Mouse (Mus musculus): ENCODE data around the gene Synpr. TPM values are rescaled to one million over a fixed set of nuclear protein-coding genes. Genes with fewer than 3 reads are reported as not detected.

Gene Synpr
- polyA plus RNA-seq, 1 experiment = 0.36 TPM

DNA sequence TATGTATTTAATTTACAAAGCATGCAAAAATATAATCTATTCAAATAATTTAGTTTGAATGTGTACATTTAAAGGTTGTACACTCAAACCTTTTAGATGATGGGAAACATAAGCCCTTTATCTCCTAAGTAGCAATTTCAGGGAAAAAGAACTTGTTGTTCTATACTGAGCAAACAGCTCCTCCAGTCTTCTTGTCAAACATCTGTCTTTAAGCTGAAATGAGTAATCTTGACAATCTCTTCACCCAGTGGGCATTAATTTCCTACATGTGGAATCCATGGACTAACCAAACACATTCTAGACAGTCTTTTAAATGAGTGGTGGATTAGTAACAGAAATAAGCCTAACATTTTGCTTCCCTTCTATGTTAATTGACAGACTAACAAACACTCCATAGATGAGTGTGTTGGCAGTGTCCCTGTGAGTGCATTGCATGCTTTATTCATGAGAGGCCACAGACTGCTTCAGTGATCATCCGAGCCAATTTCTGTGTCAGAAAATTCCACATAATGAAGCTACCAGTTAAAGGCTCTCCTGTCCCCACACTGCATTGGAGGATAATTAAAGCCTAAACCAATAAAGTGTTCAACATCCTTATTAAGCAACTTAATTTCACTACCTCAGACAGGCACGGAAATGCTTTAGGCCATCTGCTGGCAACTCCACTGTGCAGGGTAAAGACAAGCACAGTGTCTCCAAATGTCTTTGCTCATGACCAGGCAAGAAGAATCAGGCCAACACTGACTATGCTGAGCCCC lies 367.1 kb downstream of the Synpr start:
- TF ChIP-seq EP300 (IDR thresholded peaks at IDR 0.05; ENCODE audit: insufficient read depth, low read depth, low read length) = no peak
- TF ChIP-seq POLR2A (IDR thresholded peaks at IDR 0.05; ENCODE audit: insufficient read depth, low read length) = no peak
- no peak for TF ChIP-seq CTCF (IDR thresholded peaks at IDR 0.05; ENCODE audit: low read depth, low read length)
- H3K9ac ChIP-seq (ENCODE audit: low read depth, poor library complexity, severe bottlenecking) = no peak overlapping the region
- no peak overlapping the region for H3K4me3 ChIP-seq (ENCODE audit: low read depth, low read length)
- H3K27ac ChIP-seq (ENCODE audit: insufficient read depth, low read length) = no peak overlapping the region
- no peaks in the 10 kb centered on the region for H3K36me3 ChIP-seq (ENCODE audit: control insufficient read depth, insufficient read depth, low read length, poor library complexity, severe bottlenecking)
- H3K9me3 ChIP-seq (replicated peaks; ENCODE audit: control insufficient read depth, insufficient read depth, low read length, poor library complexity, severe bottlenecking) = no peaks in the 10 kb centered on the region
- H3K4me1 ChIP-seq (ENCODE audit: control insufficient read depth, insufficient read depth, low read length) = no peaks in the 10 kb centered on the region
- H3K27me3 ChIP-seq (ENCODE audit: control insufficient read depth, insufficient read depth, low read length, poor library complexity, severe bottlenecking) = no peaks in the 10 kb centered on the region
